Mouse (Mus musculus) embryonic fibroblast, embryonic 13.5 days (primary cell): ENCODE measurements around the gene Ndufaf2.

Experiments used
- CTCF ChIP-seq: IDR thresholded peaks from 2 replicates; pipeline ENCODE4 v1.5.1; 2011; ENCODE audit warnings: mild to moderate bottlenecking, control low read depth, low read length, moderate library complexity, borderline replicate concordance; ENCODE audit not compliant: insufficient read depth
- POLR2A ChIP-seq: IDR thresholded peaks from 2 replicates; pipeline ENCODE4 v1.6.1; 2011; ENCODE audit warnings: low read depth, mild to moderate bottlenecking, control low read depth, low read length, moderate library complexity

DNA sequence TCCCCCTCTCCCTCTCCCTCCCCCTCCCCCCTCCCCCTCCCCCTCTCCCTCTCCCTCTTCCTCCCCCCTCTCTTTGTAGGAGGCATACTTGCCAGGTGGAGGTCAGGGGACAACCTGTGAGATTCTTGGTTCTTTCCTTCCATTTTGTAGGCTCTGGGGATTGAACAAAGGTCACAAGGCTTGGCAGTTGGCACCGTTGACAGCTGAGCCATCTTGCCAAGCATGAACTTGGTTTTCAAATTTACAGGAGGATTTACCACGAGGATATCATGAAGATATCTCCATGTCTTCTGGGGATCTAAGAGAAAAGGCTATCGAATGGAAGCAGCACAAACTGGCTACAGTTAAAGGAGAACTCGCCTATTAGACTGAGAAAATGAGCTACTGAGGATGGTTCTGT, 196.9 kb downstream of the Ndufaf2 start:
- TF ChIP-seq POLR2A (no peak), CTCF (no peak)
